Mouse (Mus musculus): ENCODE data around the gene Tcf7l2. TPM values are rescaled to one million over a fixed set of nuclear protein-coding genes. Genes with fewer than 3 reads are reported as not detected.

Gene Tcf7l2
- total RNA-seq, 2 experiments from 2014 or later = 12.4 to 13.6 TPM

DNA sequence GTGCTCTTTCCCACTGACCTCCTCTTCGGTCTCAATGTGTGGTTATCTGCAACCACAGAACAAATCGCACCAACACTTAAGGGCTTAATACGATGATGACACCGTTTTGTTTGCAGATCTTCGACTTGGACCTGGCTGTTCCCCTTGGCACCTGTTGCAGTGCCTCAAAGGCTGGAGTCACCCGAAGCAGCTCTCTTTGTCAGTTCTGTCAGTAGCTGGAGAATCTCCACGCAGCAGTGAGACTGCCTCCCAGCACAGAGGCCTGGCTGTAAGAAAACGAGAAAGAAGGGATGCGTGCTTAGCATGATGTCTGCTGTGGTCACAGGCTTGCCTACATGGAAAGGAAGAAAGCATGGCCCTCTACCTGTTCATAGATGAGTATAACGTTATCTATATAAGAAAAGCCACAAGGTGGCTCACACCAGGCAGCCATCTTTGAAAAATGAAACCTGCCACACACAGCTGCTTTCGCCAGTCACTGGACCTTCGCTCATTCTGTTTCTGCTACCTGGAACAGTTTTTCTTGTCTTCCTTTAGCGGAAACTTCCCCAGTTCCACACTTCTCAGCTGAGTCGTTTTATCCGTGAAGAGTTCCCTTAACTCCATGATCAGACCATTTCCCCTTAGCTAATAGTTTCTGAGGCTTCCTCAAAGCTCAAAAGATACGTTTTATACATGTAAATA is 21.1 kb upstream of the Tcf7l2 start:
- intact Hi-C loops (cut with DNase I) = no loop called here
- no peak for DNase-seq (ENCODE audit: low spot score in 2 of 2)

DNA sequence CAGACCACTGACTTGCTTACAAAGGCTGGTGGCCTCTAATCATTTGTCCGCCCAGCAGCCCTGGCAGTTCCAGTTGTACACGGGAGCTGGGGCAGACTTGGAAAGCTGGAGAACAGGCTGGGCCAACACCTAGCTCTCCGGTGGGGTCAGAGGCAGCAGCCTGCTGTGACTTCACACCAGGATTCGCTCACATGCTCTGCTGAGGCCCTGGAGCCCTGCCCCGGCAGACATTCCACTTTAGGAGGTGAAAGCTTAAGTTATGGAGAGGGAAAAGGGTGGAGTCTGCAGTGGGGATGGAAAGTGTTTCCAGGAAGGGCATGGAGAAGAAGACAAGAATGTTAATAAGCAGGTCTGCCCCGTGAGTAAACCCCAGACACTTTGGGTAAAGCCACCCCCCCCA is 19.2 kb upstream of the Tcf7l2 start:
- intact Hi-C loops (cut with DNase I) = no loop called here

DNA sequence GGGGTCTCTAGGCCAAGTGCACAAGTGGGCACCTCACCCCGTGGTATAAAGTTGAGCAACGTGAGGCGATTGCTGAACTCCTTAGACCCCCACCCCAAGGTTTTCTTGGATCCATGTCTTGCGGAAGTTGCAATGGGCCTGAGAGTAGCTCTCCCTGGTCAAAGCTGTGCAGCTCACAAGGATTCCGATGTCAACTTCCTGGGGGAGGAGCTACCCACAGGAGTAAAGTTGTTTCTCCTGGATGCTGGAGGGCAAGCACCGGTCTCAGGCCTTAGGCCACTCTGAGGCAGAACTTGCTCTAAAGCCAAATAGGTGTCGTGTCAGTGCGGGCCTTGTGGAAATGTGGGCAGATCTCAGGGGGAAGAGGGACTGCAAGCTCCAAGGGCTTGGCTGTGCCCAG is 12.2 kb upstream of the Tcf7l2 start:
- DNase-seq (ENCODE audit: low spot score in 2 of 2) = no peak
- intact Hi-C loops (cut with DNase I) = no loop called here

More for the DNA sequence above, 19.2 kb upstream of the Tcf7l2 start:
- no peak for DNase-seq (ENCODE audit: low spot score in 2 of 2)

DNA sequence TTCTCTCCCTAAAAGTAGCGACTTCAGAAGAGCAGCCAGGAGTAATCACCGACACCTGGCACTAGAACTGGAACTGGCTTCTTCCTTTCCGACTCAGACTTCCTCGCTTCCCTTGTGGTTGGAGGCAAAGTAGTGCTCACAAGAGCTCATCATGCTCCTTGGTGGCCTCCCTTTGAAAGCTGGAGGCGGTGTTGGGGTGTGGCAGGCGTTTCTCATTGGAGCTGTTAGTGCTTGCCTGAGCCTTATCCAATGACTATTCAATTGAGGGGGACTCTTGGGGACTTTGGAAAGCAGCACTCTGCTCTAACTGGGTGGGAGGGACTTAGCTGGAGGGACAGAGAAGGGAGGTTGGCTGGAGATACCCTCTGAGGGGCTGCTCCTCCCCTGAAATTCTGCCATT is 9.1 kb upstream of the Tcf7l2 start:
- DNase-seq (ENCODE audit: low spot score in 2 of 2) = no peak
- intact Hi-C loops (cut with DNase I) = no loop called here

DNA sequence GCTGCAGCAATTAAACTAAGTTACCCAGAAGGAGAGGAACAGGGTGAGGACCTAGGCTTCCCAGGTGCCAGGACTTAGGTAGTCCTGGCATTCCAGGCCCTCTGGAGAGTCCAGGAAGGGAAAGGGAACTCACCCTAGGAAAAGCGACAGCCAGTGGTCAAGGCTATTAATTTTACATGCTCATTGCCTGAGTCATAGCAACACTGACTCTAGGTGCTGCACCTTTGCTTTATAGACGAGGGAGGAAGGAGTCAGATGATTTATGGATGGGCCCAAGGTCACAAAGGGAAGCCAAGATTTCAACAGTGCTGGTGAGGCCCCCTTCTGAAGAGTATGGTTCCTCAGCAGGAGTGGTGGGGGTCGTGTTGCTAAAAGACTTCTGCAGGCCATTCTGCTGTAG is 8.6 kb upstream of the Tcf7l2 start:
- DNase-seq (ENCODE audit: low spot score in 2 of 2) = no peak
- intact Hi-C loops (cut with DNase I) = no loop called here

DNA sequence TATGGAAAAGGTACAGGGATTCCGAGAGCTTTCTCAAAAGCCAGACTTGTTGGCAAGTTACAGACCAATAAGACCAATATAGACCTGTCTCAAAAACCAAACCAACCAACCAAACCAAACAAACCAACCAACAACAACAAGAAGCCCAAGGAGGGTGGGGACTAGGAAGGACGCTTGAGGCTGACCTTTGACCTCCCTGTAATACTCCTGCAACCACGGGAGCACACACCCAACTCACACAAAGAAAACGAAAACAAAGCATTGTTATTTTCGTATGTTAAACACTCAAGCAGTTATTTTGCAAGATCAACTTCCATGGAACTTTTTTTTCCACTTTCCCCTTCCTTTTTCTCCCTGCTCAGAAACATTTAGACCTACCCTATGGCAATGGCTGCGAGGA is 5.6 kb upstream of the Tcf7l2 start:
- no peak for DNase-seq (ENCODE audit: low spot score in 2 of 2)
- intact Hi-C loops (cut with DNase I) = no loop called here

DNA sequence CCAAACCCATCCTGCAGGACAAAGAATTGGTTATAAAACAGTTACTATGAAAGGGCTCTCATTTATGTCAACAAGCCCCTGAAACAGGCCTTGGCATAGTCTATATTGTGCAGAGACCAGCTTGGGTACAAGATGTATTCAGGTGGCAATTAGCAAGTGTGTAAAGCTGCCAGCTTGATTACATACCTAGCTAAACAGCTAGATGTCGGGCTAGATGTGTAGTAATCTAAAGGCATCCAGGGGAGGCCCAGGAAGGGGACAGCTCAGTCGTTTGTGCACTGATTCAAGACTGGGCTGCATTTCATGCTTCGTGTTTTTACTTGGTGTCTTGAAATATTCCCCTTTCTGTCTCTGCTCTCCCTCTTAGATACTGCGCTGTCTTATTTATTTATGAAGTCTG is 1.9 kb upstream of the Tcf7l2 start:
- no peak for DNase-seq (ENCODE audit: low spot score in 2 of 2)
- intact Hi-C loops (cut with DNase I) = loop anchor here (5.0 kb wide), 2 partner anchors 98 to 138 kb away; no protein-coding TSS in a partner anchor

DNA sequence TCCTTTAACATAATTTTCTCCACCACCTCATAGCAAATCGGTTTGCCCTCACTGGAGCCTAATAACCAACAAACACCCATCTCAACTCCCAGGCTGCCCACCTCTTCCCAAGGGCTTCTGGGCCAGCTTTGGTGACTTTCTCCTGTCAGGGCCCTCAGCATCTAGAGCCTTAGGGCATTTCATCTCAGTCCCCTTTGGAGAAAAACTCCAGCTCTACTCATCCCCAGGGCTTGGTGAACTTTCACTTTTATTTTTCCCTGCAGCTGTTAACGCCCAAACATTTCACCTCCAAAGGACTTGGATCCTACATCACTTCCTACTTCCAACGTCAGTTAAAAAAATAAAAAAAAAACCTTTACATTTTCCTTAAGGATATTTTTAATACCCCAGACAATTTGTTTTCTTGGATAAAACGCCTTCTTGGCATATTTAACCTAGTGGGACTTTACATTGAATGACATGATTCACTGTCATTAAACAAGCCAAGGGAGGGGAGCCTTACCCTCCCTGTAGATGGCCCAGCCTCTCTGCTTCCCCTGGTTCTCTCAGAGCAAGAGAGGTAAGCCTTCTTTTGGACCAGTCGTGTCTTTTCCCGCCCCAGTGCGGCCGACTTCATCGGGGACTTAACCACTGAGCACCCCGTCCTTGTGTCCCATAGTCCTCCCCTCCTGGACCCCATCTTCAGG is 724 bp upstream of the Tcf7l2 start:
- DNase-seq (ENCODE audit: low spot score in 2 of 2) = no peak
- intact Hi-C loops (cut with DNase I) = loop anchor here (5.0 kb wide), 2 partner anchors 96 to 136 kb away; no protein-coding TSS in a partner anchor

GRCm38 (mm10) chr19:55742386-55743000 is 873 bp downstream of the Tcf7l2 start:
- intact Hi-C loops (cut with DNase I) = loop anchor here (5.0 kb wide), 2 partner anchors 95 to 135 kb away; no protein-coding TSS in a partner anchor
- peak in 1 of 2 experiments; percentile 8 for DNase-seq (ENCODE audit: low spot score in 2 of 2)

GRCm38 (mm10) chr19:55743001-55743556 is 1.5 kb downstream of the Tcf7l2 start:
- no peak for DNase-seq (ENCODE audit: low spot score in 2 of 2)
- intact Hi-C loops (cut with DNase I) = loop anchor here (5.0 kb wide), 2 partner anchors 94 to 134 kb away; no protein-coding TSS in a partner anchor

DNA sequence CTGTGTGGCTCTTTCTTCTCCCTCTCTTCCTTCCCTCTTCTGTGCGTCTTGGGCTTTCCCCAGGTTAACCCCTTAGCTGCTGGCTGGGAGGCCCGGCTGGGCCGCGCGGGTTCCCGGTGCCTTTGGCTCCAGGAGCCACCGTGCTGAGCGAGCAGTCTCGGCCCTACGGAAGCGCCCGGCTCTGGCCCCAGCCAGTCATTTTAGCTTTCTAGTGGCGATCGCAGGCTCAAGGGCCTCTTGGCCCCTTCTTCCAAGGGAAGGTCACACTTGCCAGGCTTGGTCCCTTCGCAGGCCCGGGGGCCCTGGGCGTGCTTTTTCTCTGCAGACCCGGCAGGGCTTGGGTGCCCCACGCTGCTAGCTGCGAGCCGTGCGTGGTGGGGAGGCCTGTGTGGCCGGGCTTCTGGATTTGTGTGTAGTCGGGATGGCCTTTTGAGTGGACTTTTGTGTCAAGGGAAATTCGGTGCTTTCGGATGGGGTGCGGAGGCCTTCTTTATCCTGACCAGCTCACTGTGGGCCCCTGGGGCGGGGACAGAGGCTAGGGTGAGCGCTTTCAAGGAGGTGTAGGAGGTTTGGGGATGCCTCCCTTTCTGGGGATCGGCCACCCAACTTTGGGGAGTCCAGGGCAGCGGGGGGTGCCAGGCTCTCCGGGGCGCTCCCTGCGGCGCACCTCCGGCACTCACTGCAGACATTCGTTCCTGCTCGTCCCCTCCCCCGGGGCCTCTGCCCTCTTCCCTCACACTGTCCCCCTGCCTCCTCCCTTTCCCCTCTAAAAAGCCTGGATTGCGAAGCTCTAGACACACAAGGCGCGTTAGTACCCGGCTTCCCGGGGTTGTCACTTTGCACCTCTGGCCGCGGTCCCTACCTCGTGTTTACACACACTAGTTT is 2.2 kb downstream of the Tcf7l2 start:
- intact Hi-C loops (cut with DNase I) = loop anchor here (5.0 kb wide), 2 partner anchors 94 to 134 kb away; no protein-coding TSS in a partner anchor
- DNase-seq (ENCODE audit: low spot score in 2 of 2) = peak; percentile 34 to 49

- intact Hi-C loops (cut with DNase I) = loop anchor here (5.0 kb wide), 3 partner anchors 93 to 153 kb away; no protein-coding TSS in a partner anchor
Observed at GRCm38 (mm10) chr19:55744576-55745191, 3.1 kb downstream of the Tcf7l2 start.

DNA sequence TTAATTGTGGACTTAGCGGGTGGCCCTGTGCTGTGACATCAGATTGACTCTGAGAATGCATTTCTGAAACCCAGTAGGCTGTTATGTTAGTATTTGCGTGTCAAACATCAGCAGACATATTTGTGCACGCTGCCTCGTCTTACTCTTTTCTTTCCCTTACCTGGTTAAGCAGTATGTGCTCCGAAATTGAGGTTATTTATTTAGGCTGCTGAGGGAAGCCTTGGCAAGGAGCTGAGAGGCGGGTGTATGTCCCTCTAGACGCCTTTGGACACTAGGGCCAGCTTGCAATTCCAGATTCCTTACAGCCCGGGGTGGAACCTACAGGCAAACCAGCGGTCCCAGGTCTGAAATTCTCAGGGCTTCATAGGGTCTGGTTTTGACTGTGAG is 3.6 kb downstream of the Tcf7l2 start:
- no peak for DNase-seq (ENCODE audit: low spot score in 2 of 2)
- intact Hi-C loops (cut with DNase I) = loop anchor here (5.0 kb wide), 1 partner anchor 152 kb away; no protein-coding TSS in a partner anchor

More at GRCm38 (mm10) chr19:55744576-55745191, 3.1 kb downstream of the Tcf7l2 start:
- no peak for DNase-seq (ENCODE audit: low spot score in 2 of 2)

- intact Hi-C loops (cut with DNase I) = loop anchor here (5.0 kb wide), 1 partner anchor 151 kb away; no protein-coding TSS in a partner anchor
- no peak for DNase-seq (ENCODE audit: low spot score in 2 of 2)
Observed at GRCm38 (mm10) chr19:55746241-55746640, 4.6 kb downstream of the Tcf7l2 start.

DNA sequence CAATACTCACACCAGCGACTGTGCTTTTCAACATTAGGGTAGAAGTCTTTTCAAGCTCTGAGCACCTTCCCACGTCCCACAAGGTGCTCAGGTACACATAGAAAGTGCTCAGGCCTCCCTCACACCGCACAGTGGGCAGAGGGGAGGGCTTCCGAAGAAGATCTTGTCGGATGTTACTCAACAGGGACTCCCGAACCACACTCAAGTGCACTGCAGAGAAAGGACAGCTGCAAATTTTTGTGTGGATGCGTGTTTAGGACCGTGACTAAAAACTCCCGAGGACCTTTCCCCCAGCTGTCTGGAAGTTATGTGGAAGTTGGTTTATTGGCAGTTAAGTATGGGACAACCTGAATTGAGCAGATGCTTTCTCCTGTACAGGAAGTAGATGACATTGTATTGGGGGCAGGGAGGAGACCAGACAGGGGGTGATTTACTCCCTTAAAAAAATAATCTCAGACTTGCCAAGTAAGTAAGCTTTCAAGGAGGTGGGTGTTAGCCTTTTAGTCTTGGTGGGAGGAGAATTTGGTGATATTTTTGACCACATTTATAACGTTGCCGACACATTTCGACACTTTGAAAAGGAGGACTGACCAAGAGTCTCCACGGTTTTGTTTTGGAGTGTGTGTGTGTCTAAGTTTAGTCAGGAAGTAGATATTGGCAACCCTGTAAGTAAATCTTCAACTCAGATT is 5.8 kb downstream of the Tcf7l2 start:
- DNase-seq (ENCODE audit: low spot score in 2 of 2) = no peak
- intact Hi-C loops (cut with DNase I) = loop anchor here (5.0 kb wide), 1 partner anchor 150 kb away; no protein-coding TSS in a partner anchor

- intact Hi-C loops (cut with DNase I) = loop anchor here (5.0 kb wide), 1 partner anchor 149 kb away; no protein-coding TSS in a partner anchor
- no peak for DNase-seq (ENCODE audit: low spot score in 2 of 2)
Observed at GRCm38 (mm10) chr19:55747926-55748291, 6.3 kb downstream of the Tcf7l2 start.

DNA sequence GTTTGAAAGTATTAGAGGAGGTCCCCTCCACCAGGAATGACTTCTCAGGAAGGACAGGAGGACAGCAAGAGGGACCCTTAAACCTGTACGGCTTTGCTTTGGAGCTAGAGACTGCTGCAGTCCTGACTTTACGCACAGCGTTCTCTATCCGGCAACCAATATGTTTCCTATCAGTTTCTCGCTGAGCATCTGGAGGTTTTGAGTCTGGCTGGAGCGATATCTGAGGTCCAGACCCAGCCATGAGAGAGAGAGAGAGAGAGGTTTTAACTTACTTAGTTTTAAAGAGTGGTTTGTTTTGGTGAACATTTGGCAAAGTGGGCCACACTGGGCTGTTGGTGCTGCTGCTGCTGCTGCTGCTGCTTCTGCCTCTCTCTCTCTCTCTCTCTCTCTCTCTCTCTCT is 7.2 kb downstream of the Tcf7l2 start:
- intact Hi-C loops (cut with DNase I) = loop anchor here (5.0 kb wide), 1 partner anchor 148 kb away; no protein-coding TSS in a partner anchor
- DNase-seq (ENCODE audit: low spot score in 2 of 2) = no peak

DNA sequence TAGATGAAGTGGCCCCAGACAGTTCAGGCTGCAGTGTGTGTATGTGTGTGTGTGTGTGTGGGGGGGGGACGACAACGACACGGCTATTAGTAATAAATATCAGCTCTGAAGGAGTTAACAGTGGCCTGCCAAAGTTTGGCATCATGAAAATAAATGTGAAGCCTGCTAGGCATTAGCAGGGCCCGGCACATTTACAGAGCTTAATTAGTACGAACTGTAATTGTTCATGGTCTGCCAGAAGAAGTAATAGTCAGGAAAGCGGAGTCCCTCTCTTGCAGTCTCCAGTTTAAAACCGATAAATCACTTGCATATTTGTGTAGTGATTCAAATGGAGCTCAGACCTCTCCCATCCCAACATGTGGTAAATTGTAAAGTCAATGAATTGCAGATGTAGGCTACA is 7.9 kb downstream of the Tcf7l2 start:
- DNase-seq (ENCODE audit: low spot score in 2 of 2) = no peak
- intact Hi-C loops (cut with DNase I) = loop anchor here (5.0 kb wide), 1 partner anchor 148 kb away; no protein-coding TSS in a partner anchor
